Mouse (Mus musculus): ENCODE data around the gene Cyb5d1.

Cyb5d1 gene

DNA sequence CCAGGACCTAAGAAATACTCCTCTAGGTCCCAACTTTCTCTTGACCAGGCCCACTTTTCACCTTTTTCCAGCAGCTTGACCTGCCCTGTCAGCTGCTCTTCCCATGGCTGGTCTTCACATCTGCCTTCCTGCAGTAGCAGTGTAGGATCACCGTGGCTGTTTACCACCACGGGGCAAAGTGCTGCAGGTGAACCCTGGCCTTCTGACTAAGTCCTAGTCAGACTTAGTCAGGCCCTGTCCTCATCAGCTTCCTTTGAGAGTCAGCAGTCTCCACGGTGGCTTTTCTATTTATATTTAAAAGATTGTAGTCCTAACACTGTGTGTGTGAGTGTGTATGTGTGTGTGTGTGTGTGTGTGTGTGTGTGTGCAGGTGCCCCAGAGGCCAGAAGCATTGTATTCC, 17.7 kb downstream of the Cyb5d1 start:
- no peak for DNase-seq

DNA sequence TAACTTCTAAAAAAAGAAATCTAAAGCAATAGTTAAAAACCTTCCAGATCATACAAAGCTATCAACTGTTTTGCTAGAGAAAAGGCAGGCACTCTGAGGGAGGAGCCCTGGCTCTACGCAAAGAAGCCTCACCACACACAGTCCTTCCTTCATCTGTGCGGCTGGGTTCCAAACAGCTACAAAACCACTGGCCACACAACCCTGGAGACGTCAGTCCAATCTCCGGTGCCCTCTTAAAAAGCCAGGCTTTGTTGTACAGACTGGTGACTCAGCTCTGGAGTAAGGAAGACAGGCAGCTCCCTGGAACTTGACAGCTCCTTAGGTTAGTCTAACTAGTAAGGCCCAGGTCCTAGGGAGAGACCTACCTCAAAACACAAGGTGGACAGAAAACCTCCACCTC, 19.8 kb downstream of the Cyb5d1 start:
- no peak for DNase-seq

DNA sequence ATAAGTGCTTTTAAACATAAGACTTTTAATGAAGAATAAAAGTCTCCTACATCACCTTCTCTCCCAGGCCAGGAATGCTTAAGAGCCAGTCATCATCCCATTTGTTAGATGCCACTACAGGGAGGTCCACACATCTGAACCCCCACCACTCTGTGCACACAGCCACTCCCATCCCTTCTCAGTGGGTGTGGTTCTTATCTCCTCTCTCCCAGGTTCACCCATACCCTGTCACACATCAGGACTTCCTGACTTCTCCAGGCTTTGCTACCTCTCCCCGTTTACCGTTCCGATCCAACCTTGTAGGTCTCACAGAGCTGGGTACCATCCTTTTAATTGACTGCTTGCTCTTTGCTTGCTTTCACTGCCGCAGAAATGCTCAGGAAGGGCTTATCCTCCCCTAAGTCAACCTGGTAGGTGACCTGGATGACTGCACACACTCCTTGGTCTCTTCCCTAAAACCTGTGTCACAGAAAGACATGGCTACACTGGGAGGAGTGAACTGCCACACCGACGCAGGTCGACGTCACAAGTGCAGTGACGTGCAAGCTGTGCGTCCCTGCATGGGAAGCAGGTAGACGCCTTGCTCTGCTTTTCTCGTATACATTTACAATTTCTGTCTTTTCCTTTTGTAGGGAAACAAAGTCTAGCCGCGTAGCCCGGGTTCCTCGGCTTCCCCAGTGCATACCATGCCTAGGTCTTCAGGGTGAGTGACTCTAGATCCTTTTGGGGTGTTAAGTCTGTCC, 22.0 kb downstream of the Cyb5d1 start:
- DNase-seq = no peak

DNA sequence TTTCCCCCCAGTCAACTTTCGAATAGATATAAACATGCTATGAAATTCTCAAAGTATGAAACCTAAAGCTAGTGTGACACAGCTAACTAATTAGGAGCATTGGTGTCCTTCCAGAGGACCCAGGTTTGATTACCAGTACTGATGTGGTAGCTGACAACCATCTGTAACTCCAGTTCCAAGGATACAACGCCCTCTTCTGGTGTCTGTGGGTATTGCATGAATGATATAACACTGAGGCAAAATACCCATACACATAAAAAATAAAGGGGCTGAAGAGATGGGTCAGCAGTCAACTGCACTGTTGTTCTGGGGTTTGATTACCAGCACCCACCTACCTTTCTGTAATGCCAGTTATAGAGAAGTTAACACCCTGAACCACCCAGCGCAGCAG, 22.7 kb downstream of the Cyb5d1 start:
- DNase-seq = peak in 1 of 2 experiments; percentile 15

DNA sequence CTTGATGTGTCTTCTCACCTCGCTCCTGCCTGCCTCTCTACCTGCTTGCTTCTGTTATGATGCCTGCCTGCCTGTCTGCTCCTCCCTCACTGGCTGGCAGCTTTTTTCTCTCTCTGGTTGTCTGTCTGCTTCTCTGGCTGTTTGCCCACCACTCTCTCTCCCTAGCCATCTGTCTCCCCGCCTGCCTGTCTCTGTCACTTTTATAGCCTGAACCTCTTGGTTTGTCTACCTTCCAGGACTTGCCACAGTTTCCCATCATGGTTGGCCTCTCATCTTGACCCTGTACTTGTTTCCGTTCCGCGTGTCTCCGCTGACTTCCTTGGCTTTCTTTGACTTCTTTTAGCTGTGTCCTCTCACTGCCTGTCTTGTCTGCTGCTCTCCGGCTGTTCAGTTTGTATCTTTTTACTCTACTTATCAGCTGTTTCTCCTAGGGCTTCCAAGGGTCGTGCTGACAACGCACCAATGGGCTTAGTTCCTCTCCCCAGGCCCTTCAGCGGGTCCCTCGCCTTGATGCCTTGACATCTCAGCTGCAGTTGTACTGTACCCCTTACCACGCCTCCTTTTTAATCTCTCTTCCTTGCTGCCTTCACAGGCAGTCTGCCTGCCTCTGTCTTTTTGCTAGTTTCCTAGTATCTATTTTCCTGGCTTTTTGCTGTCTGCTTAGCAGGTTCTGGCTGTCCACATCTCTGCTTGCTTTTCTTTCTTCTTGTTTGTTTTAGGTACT, 23.2 kb downstream of the Cyb5d1 start:
- DNase-seq = no peak

DNA sequence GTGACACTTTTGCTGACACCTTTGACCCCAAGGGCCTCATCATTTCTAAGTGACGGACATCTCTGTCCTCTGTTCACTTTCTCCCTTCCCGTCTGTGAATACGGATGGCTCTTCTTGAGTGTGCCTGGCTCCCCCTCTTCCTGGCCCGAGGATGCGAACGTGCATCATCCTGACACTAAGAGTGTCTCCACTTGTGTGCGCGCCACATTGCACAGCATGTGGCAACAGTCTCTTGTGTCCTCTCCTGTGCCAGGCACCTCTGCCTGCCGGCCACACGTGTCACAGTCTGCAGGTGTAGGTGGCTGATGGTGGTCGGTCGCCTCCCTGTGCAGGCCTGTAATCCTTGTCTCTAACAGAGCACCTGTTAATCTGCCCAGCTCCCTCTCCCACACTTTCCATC, 23.8 kb downstream of the Cyb5d1 start:
- no peak for DNase-seq

DNA sequence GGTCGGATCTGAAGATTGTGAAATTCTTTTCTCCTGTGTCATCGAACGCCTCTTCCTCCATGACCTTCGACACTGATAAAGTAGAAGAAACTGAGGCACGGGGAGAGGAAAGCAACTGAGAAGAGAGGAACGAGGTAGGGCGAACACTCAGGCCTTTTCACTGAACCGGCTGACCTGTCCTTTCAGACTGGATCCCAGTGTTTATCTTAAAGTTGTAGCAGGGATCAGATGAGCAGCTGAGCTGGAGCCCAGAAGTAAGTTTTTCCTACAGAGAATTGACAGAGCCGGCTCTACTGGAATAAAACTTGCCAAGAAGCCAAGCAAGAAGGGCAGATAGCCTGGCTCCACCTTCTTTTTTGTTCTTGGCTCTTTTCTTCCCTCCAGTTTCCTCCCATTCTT, 24.6 kb downstream of the Cyb5d1 start:
- peak in 1 of 2 experiments; percentile 14 for DNase-seq

DNA sequence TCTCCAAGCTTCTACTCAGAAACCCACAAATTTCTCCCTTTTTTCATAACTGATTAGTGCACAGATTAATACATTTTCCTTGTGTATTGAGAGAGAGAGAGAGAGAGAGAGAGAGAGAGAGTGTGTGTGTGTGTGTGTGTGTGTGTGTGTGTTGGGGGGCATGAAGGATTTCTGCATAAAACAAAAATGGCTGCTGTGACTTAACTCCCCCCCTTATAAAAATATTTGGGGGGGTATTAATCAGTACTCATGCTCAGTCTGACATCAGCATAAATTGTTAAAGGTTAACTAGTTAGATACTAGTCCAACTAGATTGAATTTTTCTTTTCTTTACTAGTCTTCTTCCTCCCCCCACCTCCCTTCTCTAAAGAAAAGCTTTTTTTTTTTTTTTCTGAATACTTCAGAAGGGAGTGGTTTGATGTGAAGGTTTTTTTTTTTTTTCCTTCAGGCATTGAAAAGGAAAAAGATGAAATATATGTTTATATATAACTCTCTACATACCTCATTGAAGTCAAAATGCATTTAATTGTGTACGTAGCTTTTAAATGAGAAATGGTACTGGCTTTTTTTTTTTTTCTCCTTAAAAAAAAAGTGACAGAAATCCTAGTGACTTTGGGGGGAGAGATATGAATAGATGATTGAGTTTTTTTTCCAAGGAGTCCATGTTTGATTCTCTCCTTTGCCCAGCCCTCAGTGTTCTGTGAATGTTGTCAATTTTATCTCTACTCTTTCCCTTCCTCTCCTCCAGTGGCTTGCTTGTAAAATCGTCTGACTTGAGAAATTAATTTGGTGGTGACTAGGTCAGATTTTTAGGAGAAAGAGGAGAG, 25.2 kb downstream of the Cyb5d1 start:
- no peak for DNase-seq

DNA sequence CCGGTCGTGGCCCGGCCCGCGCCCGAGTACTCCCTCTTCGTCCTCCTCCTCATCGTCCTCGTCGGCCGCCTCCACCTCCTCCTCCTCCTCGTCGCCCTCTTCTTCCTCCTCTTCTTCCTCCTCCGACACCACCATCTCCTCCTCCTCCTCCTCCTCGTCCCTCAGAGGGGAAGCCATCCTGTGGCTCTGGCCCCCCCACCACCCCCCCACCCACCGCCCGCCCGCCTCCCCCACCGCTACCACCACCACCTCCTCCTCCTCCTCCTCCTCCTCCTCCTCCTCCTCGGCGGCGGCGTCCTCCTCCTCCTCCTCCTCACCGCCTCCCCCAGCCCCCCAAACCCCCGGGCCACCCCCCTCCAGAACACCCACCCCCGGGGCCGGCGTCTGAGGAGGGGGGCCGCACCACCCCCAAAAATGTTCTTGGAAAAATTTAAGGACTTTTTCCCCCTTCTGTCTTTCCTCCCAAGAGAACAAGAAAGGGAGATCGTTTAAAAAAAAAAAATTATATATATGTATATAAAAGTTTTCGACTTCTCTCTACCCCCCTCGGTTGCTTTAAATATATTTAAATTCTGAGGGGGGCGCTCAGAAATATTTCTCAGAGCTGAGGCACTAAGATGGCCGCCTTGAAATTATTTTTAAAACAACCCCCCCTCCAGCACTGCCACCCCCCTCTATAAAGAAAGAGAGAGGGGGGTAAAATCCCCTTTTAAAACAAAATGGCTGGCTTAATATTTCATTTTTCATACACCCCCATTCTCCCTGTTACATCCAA, 26.0 kb downstream of the Cyb5d1 start, which contains the start of gene Chd3:
Chd3 (minus strand) TSS at position 192 of the 775 bp plus-strand sequence.
- DNase-seq = peak; percentile 33 to 37

DNA sequence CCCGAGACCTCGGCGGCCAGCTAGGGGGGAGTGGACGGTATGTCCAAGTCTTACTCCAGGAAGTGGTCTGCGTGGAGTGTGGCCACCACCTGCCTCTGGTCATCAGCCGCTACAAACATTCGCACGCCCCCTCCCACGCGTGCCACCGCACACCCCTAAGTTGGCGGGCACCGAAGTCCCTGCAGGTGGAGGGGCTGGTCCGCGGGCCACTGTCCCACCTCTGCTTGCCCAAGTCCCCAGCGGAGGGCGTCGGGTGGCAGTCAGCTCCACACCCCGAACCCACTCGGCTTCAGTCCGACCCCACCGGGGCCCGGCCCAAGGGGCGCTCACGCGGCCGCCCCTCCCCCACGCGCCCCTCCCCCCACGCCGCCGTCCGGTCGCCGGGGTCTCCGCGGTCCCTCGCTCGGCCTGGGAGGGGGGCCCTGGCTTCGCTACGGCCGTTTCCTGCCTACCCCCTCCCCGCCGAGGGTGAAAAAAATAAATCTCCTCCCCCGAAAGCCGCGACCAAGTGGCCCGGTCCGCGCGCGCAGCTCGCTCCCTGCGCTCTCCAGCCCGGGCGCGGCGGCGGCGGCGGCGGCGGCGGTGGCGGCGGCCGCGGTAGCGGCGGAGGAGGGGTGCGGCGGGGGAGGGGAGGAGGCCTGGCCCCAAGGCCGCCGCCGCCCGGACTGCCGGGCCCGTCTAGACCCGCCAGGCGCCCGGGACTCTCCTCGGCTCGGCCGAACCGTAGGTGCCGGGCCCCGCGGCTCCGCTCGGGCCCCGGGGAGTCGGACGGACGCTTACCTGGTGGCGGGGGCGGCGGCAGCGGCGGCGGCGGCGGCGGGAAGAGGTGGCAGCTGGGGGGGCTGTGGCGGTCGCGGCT, 26.8 kb downstream of the Cyb5d1 start:
- peak; percentile 30 to 50 for DNase-seq

DNA sequence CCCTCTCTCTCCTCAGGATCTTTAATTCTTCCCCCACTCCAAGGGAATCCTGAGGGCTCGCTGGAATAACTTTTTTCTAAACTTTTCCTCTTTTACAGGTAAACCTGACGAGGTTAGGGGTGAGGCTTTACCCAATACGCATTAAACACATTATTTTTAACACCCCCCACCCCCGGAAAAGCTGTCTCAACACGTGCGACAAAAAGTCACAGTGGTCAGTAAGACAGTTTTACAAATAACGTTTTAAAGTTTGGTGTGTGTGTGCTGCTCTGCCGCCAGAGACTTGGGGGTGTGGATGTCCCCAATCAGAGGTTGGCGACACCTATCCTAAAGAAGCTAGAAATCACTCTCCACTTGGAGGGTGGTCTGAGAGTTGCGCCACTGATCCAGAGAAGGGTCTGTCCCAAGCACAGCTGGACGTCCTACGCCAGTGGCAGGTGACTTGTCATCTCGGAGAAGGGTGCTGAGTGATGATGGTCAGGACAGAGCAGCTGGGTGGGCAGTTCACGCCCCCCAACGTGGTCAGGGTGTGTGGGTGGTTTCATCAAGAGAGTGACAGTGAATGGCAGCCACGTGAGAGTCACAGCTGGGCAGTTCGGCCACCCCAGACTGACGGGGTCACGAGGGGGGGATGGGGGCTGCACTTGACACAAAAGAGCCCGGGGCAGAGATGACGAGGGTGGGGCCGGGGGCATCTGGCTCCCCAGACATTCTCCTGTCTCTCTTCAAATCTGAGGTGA, 27.6 kb downstream of the Cyb5d1 start:
- peak; percentile 54 to 60 for DNase-seq

DNA sequence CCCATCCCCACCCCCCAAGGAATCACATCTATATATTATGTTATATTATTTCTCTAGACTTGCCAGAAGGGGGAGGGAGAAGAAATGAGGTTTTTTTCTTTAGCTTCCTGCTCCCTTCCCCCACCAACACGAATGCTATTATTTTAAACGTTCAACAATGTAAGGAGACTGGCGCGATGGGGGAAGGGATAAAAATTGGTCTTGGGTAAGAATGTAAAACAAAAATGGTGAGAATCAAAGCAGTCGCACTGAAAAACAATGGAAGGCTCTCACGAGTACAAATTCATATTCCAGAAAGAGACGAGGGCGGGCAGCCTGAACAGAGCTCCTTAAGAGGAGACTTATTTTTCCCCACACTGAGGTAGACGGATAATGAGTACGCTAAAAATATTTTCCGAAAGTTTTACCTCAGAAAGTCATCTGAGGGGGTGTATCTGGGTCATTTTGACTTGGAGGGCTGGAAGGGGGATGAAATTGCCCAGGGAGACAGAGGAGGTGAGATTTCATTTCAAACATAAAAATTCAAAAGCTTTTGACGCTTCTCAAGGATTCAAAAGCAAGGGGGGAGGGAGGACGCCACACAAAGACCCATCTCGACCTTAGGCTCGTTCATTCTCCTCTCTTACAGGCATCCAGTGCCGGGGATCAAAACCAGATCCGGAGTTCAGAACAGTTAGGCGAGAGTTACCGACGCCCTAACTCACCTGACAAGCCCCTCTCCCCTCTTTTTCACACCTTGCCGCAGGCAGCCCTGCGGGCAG, 28.4 kb downstream of the Cyb5d1 start:
- peak in 1 of 2 experiments; percentile 16 for DNase-seq

DNA sequence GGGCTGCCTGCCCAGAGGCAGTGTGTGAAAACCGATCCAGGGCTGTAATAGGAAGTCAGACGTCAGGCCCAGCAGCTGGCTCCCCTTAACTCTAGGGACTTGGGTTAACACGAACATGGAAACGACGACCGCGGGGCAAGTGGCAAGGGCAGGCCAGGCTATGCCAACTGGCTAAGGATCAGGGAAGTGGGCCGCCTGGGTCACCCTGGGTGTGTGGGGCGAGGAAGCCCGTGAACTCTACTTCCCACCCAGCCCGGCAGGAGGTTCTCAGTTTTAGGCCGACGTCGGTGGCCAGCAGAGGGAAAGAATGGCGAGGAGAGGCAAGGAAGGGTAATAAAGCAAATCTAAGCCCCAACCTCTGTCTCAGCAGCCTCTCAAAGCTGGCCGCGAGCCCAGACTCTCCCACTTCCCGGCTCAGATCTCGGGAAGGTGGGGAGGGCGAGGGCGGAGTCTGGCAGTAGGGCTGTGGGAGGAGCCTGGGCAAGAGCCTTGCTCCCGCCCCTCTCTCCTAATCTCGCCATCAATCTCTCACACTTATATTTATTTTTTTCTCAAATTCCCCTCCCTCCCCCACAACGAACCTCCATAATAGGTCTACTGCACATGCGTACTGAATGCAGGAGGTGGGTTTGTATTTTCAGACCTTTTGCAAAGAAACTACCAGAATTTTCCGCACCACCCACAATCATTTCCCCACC, 29.1 kb downstream of the Cyb5d1 start:
- peak; percentile 97 to 98 for DNase-seq

DNA sequence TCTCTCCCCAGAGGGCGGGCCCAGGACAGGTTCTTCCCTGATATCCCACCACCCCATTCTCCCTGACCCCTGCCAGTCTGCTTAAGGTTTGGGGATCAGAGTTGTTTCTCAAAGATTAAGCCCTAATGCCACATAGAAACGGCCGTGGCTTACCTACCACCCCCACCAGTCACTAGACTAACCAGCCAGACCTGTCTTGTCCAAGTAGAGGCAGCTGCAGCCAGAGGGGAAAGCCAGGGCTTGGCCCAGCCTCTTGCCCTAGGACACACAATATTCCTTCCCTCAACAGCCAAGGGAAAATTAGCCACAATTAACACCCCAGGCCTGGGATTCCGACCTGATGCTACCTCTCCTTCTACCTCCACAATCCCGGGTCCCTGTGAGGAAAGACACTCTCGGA, 29.7 kb downstream of the Cyb5d1 start:
- peak; percentile 60 to 68 for DNase-seq

DNA sequence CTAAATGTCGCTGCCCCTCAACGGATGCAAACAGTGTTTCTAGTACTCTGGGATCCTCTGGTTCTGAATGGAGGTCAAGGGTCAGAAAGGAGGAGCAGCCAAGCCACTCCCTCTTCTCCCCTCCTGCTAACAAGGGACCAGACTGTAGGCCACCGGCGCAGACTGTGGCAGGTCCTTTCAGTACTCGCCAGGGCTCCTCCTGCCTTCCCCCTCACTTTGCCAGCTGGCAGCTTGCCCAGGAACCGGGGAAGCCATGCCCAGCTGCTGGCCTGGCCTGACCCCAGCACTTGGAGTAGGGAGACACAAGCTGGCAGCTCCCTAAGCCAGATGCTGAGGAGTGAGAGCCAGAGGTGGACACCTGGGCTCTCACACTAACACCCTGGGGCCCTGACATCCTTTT, 30.5 kb downstream of the Cyb5d1 start:
- peak; percentile 98 to 99 for DNase-seq

DNA sequence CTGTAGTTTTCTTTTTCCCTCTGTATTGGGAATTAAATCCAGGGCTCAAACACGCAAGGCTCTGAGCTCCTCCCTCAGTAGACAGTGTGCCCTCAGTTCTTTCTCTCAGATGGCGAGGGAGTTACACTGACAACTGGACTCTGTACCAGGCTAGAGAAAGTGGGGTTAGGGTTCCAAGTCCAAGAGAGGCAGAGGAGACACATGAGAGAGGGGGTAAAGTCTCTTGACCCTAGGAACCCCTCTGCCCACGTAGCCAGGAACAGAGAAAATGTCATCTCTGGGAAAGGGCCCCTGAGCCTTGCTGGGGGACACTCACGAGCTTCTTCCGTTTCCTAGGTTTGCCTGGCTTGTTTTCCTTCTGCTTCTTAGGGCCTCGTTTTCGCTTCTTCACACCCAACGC, 31.1 kb downstream of the Cyb5d1 start:
- DNase-seq = no peak

DNA sequence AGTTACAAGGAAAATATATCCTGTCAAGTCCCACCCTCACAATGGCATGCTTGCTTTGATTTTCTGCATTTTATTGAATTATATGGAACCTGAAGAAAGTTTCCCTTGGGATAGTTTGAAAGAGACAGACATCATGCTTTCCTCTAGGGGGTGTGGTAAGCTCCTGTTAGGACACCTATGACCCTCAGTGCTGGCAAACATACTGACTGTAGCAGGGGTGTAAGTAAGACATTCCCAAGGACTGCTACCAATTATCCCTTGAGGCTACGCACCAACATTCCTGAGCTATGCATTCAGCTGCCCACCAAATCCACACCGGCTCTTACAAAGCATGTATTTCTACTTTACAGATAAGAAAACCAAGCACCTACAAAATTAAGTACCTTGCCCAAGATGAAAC, 33.0 kb downstream of the Cyb5d1 start:
- no peak for DNase-seq

DNA sequence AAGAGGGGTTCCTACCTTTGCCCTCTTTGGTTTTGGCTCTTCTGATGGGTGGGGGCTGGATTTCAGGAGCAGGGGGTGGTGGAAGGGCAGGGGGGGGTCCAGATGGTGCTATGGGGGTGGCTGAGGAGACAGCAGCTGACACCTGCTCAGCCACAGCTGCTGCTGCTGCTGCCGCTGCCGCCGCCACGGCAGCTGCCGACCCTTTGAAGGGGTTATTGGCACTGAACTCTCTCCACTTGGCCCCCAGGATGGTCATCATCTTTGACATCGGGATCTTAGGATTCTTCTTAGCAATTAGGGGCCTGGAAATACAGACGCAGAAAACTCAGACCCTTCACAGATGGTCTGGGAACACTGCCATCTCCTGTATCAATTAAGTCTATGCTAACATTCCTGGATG, 33.4 kb downstream of the Cyb5d1 start:
- DNase-seq = no peak

DNA sequence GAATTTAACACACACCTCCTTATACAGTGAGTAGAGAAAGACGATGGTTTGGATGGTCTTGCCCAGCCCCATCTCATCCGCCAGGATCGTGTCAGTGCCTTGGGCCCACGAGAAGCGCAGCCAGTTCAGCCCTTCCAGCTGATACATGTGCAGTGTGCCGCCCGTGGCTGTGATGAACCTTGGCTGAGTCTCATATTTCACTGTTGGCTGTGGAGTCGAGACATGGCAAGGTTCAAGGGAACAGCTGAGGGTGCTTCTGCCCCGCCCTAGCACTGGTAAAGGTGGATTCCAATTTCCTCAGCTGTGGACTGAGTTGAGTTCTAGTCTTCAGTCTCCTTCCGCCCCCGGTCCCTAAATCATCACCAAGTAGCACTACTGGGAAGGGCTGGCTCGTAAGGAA, 37.7 kb downstream of the Cyb5d1 start:
- DNase-seq = no peak

DNA sequence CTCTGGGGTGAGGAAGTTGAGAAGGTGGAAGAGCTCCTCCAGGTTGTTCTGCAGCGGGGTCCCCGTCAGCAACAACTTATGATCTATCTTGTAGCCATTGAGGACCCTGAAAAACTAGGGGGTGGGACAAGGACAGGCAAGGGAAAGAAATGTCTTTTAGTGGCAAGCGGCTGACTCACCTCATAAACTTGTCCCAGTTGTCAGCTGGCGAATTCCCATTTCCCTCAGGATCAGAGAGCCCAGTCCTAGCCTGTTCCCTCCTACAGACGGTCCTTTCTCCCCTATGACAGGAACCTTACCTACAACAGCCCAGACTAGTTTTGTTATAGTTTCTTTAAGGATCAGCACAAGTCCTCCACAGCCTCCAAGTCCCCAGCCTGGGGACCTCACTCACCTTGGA, 38.9 kb downstream of the Cyb5d1 start:
- no peak for DNase-seq

All from lung, adult 18-20 months (tissue).